Mouse (Mus musculus): Measurements from ENCODE around the gene Gm49450. TPM values are rescaled to one million over a fixed set of nuclear protein-coding genes. Genes with fewer than 3 reads are reported as not detected.
A peak's percentile ranks its signal among the peaks of the same experiment; 100 is the strongest.

The Gm49450 gene
- total RNA-seq, 2 experiments from 2014 or later: not detected

GRCm38 (mm10) chr15:98980012-98980614, 26.8 kb upstream of the Gm49450 start:
- no peak overlapping the region for H3K27ac ChIP-seq
- no peak for TF ChIP-seq CTCF (conservative IDR thresholded peaks at IDR 0.05)
- no peak overlapping the region for H3K4me3 ChIP-seq
- no peak for DNase-seq (ENCODE audit: low spot score in 2 of 2)

GRCm38 (mm10) chr15:98978409-98979172, 25.2 kb upstream of the Gm49450 start:
- Histone ChIP-seq H3K27ac (peak overlapping the region; percentile 83), H3K4me3 (no peak overlapping the region; the same call in 1 of the 2 replicates)
- TF ChIP-seq CTCF (conservative IDR thresholded peaks at IDR 0.05): no peak
- DNase-seq (ENCODE audit: low spot score in 2 of 2): no peak

- TF ChIP-seq CTCF (conservative IDR thresholded peaks at IDR 0.05): no peak
- peak; percentile 48 to 57 for DNase-seq (ENCODE audit: low spot score in 2 of 2)
- peak overlapping the region; percentile 83 for H3K27ac ChIP-seq
- peak overlapping the region; percentile 28 for H3K4me3 ChIP-seq
Observed at GRCm38 (mm10) chr15:98977759-98978408, 24.5 kb upstream of the Gm49450 start.

GRCm38 (mm10) chr15:98976763-98977758, 23.7 kb upstream of the Gm49450 start:
- Histone ChIP-seq H3K27ac (peak overlapping the region; percentile 83), H3K4me3 (peak overlapping the region; percentile 28)
- DNase-seq (ENCODE audit: low spot score in 2 of 2): no peak
- TF ChIP-seq CTCF (conservative IDR thresholded peaks at IDR 0.05): no peak

- no peak for DNase-seq (ENCODE audit: low spot score in 2 of 2)
- no peak for TF ChIP-seq CTCF (conservative IDR thresholded peaks at IDR 0.05)
Observed at GRCm38 (mm10) chr15:98973015-98973614, 19.8 kb upstream of the Gm49450 start.

GRCm38 (mm10) chr15:98971576-98972320, 18.4 kb upstream of the Gm49450 start:
- DNase-seq (ENCODE audit: low spot score in 2 of 2): peak in 1 of 2 experiments; percentile 50
- Histone ChIP-seq H3K4me3 (peak overlapping the region; percentile 50), H3K27ac (peak overlapping the region; percentile 98)

More at GRCm38 (mm10) chr15:98973015-98973614, 19.8 kb upstream of the Gm49450 start:
- Histone ChIP-seq H3K4me3 (no peak overlapping the region), H3K27ac (peak overlapping the region; percentile 98)

- TF ChIP-seq CTCF (conservative IDR thresholded peaks at IDR 0.05): no peak
- Histone ChIP-seq H3K4me3 (peak overlapping the region; percentile 50), H3K27ac (peak overlapping the region; percentile 98)
- peak; percentile 68 to 89 for DNase-seq (ENCODE audit: low spot score in 2 of 2)
Observed at GRCm38 (mm10) chr15:98971111-98971510, 17.8 kb upstream of the Gm49450 start.

- H3K4me3 ChIP-seq: peak overlapping the region; percentile 31
- DNase-seq (ENCODE audit: low spot score in 2 of 2): no peak
- TF ChIP-seq CTCF (conservative IDR thresholded peaks at IDR 0.05): no peak
Observed at GRCm38 (mm10) chr15:98969372-98970101, 16.2 kb upstream of the Gm49450 start.

GRCm38 (mm10) chr15:98968701-98969371, 15.5 kb upstream of the Gm49450 start:
- TF ChIP-seq CTCF (conservative IDR thresholded peaks at IDR 0.05): no peak
- DNase-seq (ENCODE audit: low spot score in 2 of 2): peak in 1 of 2 experiments; percentile 51
- Histone ChIP-seq H3K4me3 (peak overlapping the region; percentile 31), H3K27ac (peak overlapping the region; percentile 98)

More at GRCm38 (mm10) chr15:98969372-98970101, 16.2 kb upstream of the Gm49450 start:
- H3K27ac ChIP-seq: peak overlapping the region; percentile 98

- no peak overlapping the region for H3K27ac ChIP-seq
- TF ChIP-seq CTCF (conservative IDR thresholded peaks at IDR 0.05): no peak
- no peak for DNase-seq (ENCODE audit: low spot score in 2 of 2)
- H3K4me3 ChIP-seq: no peak overlapping the region
Observed at GRCm38 (mm10) chr15:98959531-98959930, 6.2 kb upstream of the Gm49450 start.
